Mouse (Mus musculus) Patski (cell line): ENCODE results near the gene Mical2. TPM values are rescaled to one million over a fixed set of nuclear protein-coding genes. Genes with fewer than 3 reads are reported as not detected.
A peak's percentile ranks its signal among the peaks of the same experiment; 100 is the strongest.

ENCODE experiments used
- ATAC-seq: fragments of 100-300 bp; one replicate; pipeline ENCODE4 v1.8.0; 2021
- CTCF ChIA-PET: fragments of 350-600 bp; sonication (Branson Sonifier 250); formaldehyde crosslinking; loops from one replicate; lab custom pipeline; 2022; ENCODE audit warnings: inconsistent platforms; lab: Charles Lee
- POLR2A ChIA-PET: fragments of 350-600 bp; sonication (Branson Sonifier 250); formaldehyde crosslinking; loops from one replicate; lab custom pipeline; 2022; ENCODE audit warnings: antibody characterized with exemption, inconsistent platforms; lab: Charles Lee
- DNase-seq: peaks from one replicate; pipeline ENCODE4 v3.0.0-alpha.2; 2011; ENCODE audit warnings: low read depth, low spot score
- H3K27me3 ChIP-seq: fragments of 371-371 bp; one replicate; pipeline ENCODE4 v1.5.1; 2021
- CTCF ChIP-seq: fragments of 100-300 bp; IDR thresholded peaks from one replicate; pipeline ENCODE4 v1.5.1; 2021
- in situ Hi-C: fragments of 300-500 bp; cut with MboI; formaldehyde crosslinking; loops from 3 replicates; pipeline ENCODE4 v1.11.1; 2018; ENCODE audit warnings: low pct_unique_long_range_greater_than_20kb, mixed read lengths
- polyA plus RNA-seq: library from polyadenylated mRNA; unstranded; gene quantifications from one replicate; pipeline ENCODE4 v1.2.3, GENCODE M21; 2021

Mical2 gene
- 50.7 TPM for polyA plus RNA-seq

DNA sequence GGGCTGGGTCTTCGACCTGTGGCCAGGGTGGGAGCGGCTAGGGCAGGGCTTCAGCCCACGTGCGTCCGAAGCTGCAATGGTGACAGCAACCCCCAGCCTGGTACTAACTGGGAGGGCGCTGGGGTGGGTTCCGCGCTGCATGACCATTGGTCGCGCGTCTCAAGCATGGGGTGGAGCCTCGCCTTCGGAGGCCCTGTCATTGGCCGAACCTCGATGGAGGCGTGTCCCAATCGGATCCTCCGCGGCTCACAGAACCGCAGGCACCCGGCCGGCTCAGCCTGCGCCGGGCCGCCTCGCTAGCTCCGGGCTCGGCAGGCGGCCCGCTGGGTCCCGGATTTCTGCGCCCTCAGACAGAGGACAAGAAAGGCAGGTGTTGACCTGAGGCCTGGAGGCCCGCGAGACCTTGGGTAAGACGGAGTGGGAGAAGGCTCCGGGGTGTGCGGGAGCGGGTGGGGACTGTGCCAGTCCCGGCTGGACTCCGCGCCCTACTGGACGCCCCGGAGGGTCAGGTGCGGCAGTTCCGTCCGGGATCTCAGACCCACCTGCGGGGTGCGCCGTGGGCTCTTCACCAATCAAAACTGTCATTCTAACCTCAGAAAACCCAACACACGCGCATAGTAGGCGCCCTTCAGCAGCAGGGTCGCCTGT is at the start of gene Mical2:
Gene Mical2, plus strand, starts transcription at position 242 of the 648 bp plus-strand sequence.
- POLR2A ChIA-PET, result interaction anchor here (0.6 to 1.9 kb wide), 9 partner anchors 11 to 150 kb away, joined by 3 to 8 read pairs (median 3); no protein-coding TSS in a partner anchor
- CTCF ChIA-PET, result interaction anchor here (1.6 kb wide), 1 partner anchor 10 kb away, joined by 6 read pairs; no protein-coding TSS in a partner anchor
- no peaks in the 10 kb centered on the region for H3K27me3 ChIP-seq
- in situ Hi-C loops, result no loop called here
- ATAC-seq, result peak; percentile 97
- no peak for DNase-seq
- TF ChIP-seq CTCF, result no peak

DNA sequence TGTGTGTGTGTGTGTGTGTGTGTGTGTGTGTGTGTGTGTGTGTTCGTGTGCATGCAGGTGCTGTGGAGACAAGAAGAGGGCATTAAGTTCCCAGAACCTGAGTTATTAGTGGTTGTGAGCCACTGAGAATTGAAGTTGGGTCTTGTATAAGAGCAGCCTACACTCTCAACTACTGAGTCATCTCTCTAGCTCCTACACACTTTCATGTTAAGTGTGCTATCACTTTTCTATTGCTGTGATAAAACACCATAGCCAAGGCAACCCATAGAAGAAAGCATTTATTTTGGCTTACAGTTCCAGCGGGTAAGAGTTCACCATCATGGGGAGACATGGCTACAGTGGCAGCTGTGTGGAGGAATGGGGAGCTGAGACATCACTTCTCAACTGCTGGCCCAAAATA is 49.0 kb upstream of the Mical2 start:
- in situ Hi-C loops, result loop anchor here (5.0 kb wide), 1 partner anchor 94 kb away; no protein-coding TSS in a partner anchor
- ChIA-PET CTCF (no interaction called here), POLR2A (interaction anchor here (0.7 kb wide), 1 partner anchor 61 kb away, joined by 3 read pairs; no protein-coding TSS in a partner anchor)
- H3K27me3 ChIP-seq, result no peaks in the 10 kb centered on the region
- TF ChIP-seq CTCF, result no peak
- DNase-seq, result no peak
- ATAC-seq, result no peak

DNA sequence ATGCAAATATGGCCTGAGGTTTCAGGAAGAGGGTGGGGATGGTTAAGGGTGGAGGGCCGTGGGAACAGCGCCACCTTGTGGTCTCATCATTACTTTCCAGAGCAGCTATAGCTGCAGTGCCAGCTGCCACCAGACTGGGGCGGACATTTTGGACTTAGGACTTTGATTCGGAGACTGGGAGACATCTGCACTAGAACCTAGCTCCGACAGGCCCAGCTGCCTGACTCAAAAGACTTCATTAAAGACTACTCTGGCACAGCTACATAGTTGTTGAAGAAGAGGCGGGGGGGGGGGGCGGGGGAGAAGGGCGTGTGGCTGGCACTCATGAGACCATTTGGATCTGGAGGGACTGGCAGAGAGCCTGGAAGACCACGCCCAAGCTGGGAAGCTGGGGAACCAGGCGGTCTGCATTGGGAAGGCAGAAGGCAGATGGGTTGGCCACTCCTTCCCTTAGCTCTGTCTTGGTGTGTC is 45.4 kb upstream of the Mical2 start:
- ChIA-PET CTCF (interaction anchor here (0.8 to 2.5 kb wide), 24 partner anchors 9 to 188 kb away, joined by 3 to 21 read pairs (median 4); partner anchors contain the start of gene Dkk3), POLR2A (interaction anchor here (1.2 kb wide), 1 partner anchor 188 kb away, joined by 4 read pairs; no protein-coding TSS in a partner anchor)
- TF ChIP-seq CTCF, result peak; percentile 99
- DNase-seq (no peak), ATAC-seq (peak; percentile 80)
- in situ Hi-C loops, result loop anchor here (5.0 kb wide), 1 partner anchor 192 kb away; no protein-coding TSS in a partner anchor
- H3K27me3 ChIP-seq, result no peaks in the 10 kb centered on the region

DNA sequence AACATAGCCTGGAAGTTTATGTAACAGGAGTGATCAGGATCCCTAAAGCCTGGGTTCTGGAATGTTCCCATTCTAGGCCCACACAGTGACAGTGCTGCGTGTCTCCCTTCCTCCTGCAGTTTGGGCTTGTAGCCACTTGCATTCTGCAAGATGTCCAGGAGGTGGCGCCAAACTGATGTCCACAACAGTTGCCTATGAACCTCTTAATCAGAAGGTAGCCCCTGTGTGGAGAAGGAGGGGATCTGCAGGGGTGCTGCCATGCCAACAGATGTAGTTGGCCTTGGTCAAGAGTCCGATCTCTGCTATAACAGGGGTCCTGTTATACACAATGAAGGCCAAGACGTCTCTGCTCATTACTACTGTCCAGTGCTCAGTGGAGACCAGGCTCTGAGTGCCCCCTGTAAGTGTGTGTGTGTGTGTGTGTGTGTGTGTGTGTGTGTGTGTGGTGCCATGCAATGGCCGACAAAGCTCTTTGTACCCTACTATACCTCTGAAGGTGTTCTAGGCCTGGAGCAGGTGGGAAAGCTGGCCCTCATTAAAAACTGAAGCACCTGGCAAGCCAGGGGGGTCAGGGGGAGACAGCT is 42.3 kb upstream of the Mical2 start:
- H3K27me3 ChIP-seq, result no peaks in the 10 kb centered on the region
- in situ Hi-C loops, result loop anchor here (5.0 kb wide), 1 partner anchor 189 kb away; no protein-coding TSS in a partner anchor
- ChIA-PET POLR2A (interaction anchor here (0.7 to 1.1 kb wide), 3 partner anchors 20 to 88 kb away, joined by 3 to 6 read pairs (median 5); no protein-coding TSS in a partner anchor), CTCF (interaction anchor here (1.2 to 1.9 kb wide), 3 partner anchors 21 to 186 kb away, joined by 9 to 15 read pairs (median 11); no protein-coding TSS in a partner anchor)
- TF ChIP-seq CTCF, result peak; percentile 97
- DNase-seq (no peak), ATAC-seq (peak; percentile 46)

DNA sequence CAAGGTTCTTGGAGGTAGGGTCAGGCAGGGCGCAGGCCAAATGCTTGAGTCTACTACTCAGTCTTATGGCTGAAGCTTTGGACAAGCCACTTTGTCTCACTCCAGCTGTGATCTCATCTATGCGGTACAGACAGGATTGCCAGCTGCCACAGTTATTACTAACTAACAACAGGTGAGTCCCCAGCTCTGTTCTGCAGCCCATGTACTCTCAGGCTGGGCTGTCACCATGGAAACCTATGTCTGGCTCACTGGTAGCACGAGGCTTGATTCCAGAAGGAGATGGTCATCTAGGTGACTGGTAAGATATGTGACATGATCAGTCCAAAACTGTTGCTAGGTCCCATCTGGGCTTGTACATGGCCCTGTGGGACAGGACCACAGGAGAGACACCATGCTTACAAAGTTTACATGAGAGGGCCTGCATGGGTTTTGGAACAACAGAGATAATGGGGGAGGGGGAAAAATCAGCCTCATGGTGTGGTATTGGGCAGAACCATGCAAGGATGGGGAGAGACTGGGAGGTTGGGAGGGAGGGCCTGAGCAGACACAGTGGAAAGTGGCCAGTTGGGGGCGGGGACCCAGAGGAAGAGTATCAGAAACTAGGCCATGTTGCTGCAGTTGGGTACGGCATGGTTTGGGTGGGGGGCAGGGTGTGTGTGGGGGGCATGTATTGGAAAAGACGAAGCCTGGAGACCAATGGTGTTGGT is 41.0 kb upstream of the Mical2 start:
- ATAC-seq (no peak), DNase-seq (no peak)
- CTCF ChIA-PET, result interaction anchor here (1.1 to 1.9 kb wide), 4 partner anchors 19 to 185 kb away, joined by 3 to 15 read pairs (median 10); no protein-coding TSS in a partner anchor
- H3K27me3 ChIP-seq, result no peaks in the 10 kb centered on the region
- POLR2A ChIA-PET, result interaction anchor here (1.1 kb wide), 1 partner anchor 30 kb away, joined by 5 read pairs; no protein-coding TSS in a partner anchor
- in situ Hi-C loops, result loop anchor here (5.0 kb wide), 1 partner anchor 188 kb away; no protein-coding TSS in a partner anchor
- TF ChIP-seq CTCF, result no peak

DNA sequence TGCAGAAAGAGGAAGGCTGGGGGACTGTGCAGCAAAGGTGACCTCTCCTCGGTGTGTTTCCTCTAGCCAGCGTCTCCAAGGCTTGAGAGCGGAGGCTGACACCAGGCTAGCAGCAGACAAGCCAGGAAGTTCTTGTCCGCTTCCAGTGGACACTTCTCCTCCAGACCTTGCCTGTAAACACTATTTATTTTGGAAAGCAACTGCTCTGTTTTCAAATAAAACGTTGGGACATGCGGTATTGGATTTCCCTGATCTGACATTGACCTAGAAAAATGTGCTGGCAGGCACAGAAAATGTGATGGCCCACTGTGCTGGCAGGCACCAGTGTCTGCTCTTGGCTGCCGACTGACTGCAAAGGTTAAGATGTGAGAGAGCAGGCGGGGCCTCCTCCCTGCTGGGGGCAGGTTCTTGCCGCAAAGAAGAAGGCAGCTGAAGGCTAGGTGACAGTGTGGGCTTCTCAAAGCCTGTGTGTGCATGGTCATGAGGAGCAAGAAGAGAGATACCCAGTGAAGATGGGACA is 40.4 kb upstream of the Mical2 start:
- CTCF ChIA-PET, result interaction anchor here (1.1 kb wide), 1 partner anchor 183 kb away, joined by 3 read pairs; no protein-coding TSS in a partner anchor

DNA sequence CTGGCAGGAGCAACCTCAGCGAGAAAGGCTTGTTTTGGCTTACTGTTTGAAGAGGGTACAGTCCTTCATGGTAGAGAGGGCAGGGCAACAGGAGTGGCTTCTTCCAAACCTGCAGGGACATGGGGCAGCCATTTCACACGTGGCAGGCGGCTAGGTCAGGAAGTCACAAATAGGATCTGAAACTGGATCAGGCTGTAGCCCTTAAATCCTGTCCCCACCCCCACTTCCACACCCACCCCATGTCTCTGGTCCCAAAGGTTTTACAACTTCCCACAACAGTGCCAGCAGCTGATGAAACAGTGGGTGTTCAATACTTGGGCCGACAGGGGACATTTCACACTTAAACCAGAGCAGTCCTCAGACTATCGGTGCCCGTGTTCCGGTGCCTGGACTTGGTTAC is 38.8 kb upstream of the Mical2 start:
- in situ Hi-C loops, result no loop called here
- no peak for TF ChIP-seq CTCF
- POLR2A ChIA-PET, result no interaction called here
- CTCF ChIA-PET, result interaction anchor here (1.3 kb wide), 1 partner anchor 8 kb away, joined by 3 read pairs; no protein-coding TSS in a partner anchor
- no peak for DNase-seq
- no peaks in the 10 kb centered on the region for H3K27me3 ChIP-seq
- ATAC-seq, result no peak

More for the DNA sequence above, 40.4 kb upstream of the Mical2 start:
- in situ Hi-C loops, result no loop called here
- no peak for TF ChIP-seq CTCF
- ATAC-seq, result no peak
- no peak for DNase-seq
- no peaks in the 10 kb centered on the region for H3K27me3 ChIP-seq
- POLR2A ChIA-PET, result no interaction called here

DNA sequence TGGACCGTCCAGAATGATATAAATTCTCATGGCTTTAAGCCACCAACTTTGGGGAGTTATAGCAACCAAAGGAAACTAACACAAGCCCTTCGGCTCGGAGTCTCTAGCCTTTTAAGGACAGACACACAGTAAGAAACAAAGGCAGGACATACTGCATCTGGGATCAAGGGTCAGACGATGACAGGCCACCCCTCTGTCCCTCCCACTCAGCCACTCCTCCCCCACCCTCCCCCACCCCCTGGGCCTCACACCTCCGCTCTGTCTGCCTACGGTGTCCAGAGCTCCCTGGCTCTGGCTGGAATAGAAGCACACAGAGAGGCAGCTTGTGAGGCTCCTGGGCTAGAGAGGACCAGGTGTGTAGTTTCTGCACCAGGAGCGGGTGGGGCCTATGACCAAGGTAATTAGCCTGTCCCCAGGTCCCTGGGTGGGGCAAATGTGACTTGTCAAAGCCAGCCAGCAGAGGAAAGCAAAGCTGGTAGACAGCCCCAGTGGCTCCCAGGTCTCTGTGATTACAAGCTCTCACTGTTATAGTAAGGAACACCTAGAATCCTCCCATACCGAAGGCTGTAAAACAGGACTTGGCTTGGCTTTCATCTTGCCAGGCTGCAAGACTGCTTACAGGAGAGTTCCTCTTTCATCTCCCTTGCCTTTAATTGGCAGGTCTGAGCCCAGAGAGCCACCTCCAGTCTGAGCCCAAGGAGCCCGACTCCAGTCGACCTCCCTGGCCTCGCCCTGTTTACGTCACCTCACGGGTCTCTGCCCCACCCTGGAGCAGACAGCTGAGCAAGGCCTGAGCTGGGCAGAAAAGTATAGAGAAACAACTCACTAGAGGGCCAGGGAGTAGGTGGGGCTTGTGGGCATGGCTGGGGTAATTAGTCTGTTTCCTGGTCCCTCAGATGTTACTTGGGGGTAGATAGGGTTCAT is 37.9 kb upstream of the Mical2 start:
- ChIA-PET CTCF (interaction anchor here (0.9 to 1.3 kb wide), 2 partner anchors 9 to 14 kb away, joined by 3 read pairs; no protein-coding TSS in a partner anchor), POLR2A (no interaction called here)
- no peak for TF ChIP-seq CTCF
- no peak for DNase-seq
- no peaks in the 10 kb centered on the region for H3K27me3 ChIP-seq
- in situ Hi-C loops, result no loop called here
- ATAC-seq, result no peak

DNA sequence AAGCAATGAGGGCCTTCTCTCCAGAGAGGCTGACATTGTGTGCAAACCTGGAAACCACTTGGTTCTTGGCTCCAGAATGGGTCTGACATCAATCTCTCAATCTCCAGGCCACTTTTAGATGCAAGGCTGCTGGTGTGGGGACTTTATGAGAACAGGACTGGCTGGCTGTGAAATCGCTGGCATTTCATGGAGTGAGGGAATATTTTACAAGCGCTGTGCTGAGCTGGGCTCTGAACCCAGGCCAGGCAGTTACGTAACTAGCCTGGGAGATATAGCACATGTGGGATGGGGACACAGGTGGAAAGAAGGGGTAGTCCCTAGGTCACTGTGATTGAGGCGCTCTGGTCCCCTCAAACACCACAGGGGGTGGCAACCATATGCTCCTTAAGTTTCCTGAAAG is 33.4 kb upstream of the Mical2 start:
- ChIA-PET POLR2A (no interaction called here), CTCF (interaction anchor here (1.0 to 1.2 kb wide), 2 partner anchors 12 to 176 kb away, joined by 3 to 4 read pairs; no protein-coding TSS in a partner anchor)
- in situ Hi-C loops, result no loop called here
- no peaks in the 10 kb centered on the region for H3K27me3 ChIP-seq
- DNase-seq (no peak), ATAC-seq (no peak)
- TF ChIP-seq CTCF, result no peak
